Mouse (Mus musculus) megakaryocyte, embryonic 14.5 days (primary cell): ENCODE data around the gene Speg.

ENCODE experiments used
- FLI1 ChIP-seq: IDR thresholded peaks from 2 replicates; pipeline ENCODE4 v1.6.1; 2012; ENCODE audit warnings: low read length, inconsistent platforms, mixed read lengths
- GATA1 ChIP-seq: IDR thresholded peaks from 3 replicates; pipeline ENCODE4 v1.6.1; 2012; ENCODE audit warnings: mixed read lengths, low read length, inconsistent platforms, borderline replicate concordance

DNA sequence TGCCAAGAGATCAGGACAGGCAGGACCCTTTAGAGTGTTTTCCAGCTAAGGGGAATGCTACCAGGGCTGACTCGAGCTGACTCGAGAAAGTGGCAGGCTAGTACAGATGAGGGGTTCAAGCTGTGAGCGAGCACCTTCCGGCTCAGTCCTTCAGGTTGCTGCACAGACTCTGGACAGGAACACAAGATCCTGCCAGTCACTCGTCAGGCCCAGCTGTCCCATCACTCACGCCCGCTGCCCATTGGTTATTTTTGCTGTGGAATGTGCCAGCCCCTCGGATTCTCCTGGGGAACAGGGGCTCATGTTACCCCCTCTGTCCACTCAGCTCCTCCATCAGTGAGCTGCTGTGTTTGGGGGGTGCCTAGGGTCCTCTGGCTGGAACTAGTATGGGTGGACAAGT, 4.8 kb downstream of the Speg start:
- TF ChIP-seq GATA1 (no peak), FLI1 (no peak)
